Mouse (Mus musculus) T-helper 17 cell (primary cell): Measurements from ENCODE around the gene Galr2.
"Not testable (repeated sequence)": the region's sequence is repeated elsewhere in the genome, so short reads cannot be mapped to it uniquely, and the experiment has no call there.

Experiments used
- in situ Hi-C, 2 experiments: fragments of 300-600 bp; cut with MboI, MseI; formaldehyde crosslinking; loops; 1 replicate in 1 of 2; 2 replicates in 1 of 2; pipeline ENCODE4 v1.15.1; 2025; ENCODE audit warnings: high pct_unique_total_duplicates in 2 of 2

Gene Galr2

DNA sequence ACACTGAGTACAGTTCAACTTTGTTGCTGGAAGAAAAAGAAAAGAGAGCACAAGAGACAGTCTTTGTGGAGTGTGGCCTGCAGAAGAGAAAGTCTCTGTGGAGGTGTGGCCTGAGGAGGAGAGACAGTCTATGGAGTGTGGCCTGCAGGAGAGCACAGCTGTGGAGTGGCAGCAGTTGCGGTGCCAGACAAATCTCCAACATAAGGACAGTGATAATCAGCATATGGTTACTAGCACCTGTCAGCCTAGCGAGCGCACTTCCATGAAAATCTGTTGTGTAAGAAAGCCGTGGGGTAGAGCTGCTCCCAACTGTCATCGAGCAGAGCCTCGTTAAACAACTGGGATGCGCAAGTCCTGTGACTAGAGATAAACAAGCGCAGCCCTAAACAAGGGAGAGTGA, 11.2 kb upstream of the Galr2 start:
- in situ Hi-C loops, result no loop called here

DNA sequence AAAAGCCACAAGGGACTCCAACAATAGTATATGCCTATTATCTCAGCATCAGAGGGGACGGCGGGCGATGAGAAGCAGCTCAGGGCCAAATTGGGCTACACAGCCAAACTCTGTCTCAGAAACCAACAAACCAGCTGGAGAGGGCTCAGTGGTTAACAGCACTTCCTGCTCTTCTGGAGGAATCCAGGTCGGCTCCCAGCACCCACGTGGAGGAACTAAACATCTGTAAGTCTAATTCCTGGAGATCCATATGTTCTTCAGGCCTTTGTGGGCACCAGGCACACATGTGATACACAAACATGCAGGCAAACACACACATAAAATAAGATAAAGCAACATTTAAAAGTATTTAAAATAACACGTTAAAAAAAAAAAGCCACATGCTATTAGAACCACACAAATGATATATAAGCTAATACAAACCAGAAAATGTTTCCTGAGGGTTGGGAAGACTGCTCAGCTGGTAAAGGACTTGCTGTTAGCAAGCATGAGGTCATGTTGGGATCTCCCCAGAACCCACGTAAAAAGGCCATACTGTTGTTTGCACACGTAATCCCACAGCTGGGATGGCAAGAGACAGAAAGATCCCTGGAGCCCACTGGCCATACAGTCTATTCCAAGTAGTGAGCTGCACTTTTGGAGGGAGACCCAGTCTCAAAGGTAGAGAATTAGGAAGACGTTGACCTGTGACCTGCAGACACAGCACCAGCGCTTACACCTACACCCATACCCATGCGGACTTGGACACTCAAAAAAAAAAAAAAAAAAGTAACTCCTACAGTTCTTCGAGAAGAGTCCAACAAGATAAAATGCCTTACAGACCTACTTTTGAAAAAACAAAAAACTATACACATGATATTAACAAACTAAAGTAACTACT, 7.9 kb upstream of the Galr2 start:
- in situ Hi-C loops, result no loop called here

DNA sequence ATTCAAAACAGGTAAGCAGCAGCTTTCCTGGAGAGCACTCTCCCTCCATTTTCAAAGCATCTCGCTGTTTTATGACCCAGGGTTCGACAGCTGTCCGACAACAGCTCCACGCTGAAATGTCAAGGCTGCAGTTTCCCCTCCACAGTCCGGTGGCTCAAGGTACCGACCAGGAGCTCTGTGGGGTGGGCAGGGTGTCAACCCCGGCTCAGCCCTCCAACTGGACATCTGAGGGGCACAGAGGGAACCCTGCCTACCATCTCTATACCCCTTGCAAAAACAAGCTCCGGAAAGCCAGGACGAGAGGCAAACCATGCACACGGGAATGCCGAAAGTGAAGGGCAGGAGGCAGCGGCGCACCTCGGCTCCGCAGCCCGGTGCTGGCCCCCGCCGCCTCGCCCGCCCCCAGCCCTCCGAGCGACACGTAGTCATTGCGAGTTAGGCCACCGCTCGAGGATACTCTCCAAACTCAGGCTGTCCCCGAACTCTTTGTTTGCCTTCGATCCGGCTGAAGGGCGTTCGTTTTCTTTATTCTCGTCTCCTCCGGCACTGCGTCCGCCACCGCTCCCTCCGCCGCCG, 7.2 kb upstream of the Galr2 start:
- in situ Hi-C loops, result no loop called here

DNA sequence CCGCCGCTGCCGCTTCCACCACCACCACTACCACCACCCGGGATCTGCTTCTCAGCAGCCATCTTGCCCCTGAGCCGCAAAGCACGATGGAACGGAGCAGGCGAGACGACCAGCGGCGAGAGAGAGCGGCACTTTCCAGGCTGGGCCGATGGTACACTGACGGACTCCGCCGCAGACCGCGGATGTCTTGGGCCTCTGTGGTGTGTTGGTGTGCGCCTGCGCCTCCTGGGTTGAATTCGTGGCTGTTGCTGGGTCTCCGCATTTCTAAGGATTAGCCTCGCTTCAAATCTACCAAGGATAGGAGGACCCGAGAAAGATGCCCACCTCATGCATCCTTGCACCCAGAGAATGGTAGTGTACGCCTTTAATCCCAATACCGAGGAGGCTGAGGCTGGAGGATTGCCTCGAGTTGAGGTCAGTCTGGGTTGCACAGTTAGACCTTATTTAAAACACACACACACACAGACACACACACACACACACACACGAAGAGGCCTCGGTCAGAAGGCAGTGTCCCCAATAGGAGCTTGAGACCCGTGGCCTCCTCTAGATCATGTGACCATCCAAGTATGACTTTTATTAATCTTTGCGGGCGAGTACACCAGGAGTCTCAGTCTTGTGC, 6.6 kb upstream of the Galr2 start, which contains the start of gene Srp68:
Srp68 (minus strand) TSS at position 173 of the 622 bp plus-strand sequence.
- in situ Hi-C loops, result no loop called here

DNA sequence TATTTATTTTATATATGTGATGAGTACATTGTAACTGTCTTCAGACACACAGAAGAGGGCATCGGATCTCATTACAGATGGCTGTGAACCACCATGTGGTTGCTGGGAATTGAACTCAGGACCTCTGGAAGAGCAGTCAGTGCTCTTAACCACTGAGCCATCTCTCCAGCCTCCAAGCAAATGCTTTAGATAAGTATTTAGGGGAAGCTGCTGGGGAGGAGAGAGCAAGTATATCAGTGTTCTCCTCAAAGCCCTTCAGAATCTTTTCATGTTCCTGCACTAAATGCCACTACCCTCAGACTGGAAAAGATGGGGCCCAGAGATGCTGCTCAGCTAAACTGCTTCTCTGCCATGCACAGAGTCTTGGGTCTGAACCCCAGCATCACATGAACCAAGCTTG, 3.6 kb upstream of the Galr2 start:
- in situ Hi-C loops, result not testable (repeated sequence)

DNA sequence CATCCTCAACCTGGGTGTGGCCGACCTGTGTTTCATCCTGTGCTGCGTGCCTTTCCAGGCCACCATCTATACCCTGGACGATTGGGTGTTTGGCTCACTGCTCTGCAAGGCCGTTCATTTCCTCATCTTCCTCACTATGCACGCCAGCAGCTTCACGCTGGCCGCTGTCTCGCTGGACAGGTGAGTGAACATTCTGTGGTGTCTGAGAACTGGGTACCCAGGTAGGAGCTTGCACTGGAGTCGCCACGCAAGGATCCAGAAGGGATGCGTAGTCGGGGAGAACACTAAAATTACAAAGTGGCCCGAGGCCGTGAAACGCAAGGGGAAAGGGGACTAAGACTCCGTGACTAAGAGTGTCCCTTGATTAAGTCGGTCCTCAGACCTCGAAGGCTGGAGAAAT, 932 bp downstream of the Galr2 start:
- in situ Hi-C loops, result no loop called here

DNA sequence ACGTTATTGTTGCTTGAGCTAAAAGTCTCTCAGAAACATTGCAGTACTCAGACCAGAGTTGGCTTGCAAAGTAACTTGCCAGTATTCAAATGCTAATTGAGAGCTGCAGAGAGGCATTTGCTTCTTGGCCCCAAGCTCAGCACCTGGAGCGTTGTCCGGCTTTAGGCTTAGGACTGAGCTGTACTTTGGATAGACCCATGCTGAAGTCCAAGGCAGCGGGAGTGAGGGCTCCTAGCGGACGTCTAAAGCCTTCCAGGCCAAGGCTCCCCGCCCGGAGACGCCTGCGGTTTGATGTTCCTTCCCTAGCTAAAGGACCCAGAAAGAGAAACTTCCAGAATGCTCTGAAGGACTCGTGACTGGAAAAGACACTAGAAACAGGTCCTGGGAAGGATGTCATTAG, 1.4 kb downstream of the Galr2 start:
- in situ Hi-C loops, result no loop called here

DNA sequence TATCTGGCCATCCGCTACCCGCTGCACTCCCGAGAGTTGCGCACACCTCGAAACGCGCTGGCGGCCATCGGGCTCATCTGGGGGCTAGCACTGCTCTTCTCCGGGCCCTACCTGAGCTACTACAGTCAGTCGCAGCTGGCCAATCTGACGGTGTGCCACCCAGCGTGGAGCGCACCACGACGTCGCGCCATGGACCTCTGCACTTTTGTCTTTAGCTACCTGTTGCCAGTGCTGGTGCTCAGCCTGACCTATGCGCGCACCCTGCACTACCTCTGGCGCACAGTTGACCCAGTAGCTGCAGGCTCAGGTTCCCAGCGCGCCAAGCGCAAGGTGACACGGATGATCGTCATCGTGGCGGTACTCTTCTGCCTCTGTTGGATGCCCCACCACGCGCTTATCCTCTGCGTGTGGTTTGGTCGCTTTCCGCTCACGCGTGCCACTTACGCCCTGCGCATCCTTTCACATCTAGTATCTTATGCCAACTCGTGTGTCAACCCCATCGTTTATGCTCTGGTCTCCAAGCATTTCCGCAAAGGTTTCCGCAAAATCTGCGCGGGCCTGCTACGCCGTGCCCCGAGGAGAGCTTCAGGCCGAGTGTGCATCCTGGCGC, 2.3 kb downstream of the Galr2 start:
- in situ Hi-C loops, result no loop called here

DNA sequence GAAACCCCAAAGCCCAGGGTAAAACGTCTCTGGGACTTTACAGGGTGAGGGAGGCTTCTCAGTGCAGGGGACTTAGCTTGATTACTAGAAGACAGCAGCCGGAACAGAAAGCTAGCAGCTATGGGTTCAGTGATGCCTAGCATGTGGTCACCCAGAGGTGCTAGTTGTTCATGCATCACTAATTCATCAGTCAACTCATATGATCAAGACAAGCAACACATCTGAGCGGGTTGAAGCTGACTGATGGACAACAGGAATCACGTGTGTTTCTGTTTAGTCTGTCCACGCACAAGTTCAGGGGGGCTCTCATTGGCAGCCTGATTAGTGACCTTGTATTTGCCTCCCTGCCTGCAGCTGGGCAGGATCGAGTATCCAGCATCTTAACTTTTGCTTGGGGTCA, 3.2 kb downstream of the Galr2 start:
- in situ Hi-C loops, result no loop called here

DNA sequence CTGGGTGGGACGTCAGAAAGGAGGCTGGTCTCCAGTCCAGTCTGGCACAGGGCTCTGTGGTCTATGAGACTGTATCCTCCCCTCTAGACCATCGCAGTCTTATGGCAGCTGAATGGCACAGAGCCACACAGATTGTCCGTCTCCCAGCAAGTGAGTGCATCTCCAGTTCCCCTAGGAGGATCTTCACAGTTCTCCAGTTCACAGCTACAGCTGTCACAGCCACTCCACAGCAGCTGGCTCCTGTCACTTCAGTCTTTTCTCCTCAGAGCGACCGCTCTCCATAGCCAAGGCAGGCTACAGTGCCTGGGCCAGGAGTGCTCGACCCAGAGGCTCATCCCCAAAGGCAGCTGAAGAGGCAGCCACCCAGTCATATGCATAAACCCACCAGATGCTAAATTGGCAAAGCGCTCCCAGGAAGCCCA, 5.0 kb downstream of the Galr2 start:
- in situ Hi-C loops, result no loop called here

DNA sequence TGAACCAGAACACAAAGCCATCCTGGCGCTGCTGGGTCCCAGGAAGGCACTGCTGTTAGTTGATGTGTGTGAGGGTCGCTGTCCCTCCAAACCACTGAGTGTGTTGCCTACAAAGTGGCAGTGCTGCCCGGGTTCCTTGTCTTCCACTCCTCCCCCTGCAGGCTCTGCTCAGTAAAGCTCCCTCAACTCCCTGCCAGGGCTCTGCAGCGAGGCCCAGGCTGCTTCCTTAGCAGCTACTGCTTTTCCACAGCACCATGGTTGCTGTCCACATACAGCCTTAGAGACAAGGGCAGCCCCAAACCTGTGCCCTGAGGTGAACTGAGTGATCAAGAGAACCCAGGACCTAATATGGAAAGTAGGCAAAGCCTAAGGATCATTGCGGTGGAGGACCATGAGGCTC, 6.6 kb downstream of the Galr2 start:
- in situ Hi-C loops, result no loop called here

DNA sequence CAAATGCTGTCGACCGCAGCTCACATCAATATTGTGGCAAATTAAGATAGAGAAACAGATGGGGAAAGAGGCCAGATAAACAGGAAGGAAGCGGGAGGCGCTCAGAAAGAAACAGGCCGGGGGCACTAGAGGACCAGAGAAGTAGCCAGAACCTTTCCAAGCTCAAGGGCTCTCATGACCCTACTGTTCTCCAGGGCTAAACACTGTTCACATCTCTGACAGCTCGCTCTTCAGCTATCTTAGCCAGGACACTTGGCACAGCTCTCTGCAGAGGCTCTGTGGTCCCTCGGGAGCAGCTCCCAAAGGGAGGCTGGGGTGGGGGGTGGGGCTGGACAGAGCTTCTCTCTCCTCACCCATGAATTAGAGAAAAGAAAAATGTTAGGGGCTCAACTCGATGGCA, 9.8 kb downstream of the Galr2 start:
- in situ Hi-C loops, result no loop called here

DNA sequence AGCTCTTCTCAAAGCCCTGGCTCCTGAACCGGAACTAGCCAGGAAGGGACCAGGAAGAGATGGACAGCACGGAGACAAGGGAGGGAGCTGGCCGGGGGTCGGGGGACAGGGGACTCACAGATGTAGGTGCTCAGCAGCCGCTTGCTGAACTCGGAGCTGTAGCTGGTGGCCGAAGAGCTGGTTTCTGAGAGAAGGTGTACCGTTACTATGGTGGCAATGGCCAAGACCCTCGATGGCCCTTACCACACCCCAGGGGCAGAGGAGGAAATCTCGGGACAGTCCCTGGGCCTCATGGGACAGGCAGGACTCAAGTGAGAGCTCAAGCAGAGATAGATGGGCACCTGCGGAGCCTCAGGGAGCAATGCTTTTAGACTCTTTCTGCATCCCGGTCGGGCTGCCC, 11.7 kb downstream of the Galr2 start:
- in situ Hi-C loops, result no loop called here

DNA sequence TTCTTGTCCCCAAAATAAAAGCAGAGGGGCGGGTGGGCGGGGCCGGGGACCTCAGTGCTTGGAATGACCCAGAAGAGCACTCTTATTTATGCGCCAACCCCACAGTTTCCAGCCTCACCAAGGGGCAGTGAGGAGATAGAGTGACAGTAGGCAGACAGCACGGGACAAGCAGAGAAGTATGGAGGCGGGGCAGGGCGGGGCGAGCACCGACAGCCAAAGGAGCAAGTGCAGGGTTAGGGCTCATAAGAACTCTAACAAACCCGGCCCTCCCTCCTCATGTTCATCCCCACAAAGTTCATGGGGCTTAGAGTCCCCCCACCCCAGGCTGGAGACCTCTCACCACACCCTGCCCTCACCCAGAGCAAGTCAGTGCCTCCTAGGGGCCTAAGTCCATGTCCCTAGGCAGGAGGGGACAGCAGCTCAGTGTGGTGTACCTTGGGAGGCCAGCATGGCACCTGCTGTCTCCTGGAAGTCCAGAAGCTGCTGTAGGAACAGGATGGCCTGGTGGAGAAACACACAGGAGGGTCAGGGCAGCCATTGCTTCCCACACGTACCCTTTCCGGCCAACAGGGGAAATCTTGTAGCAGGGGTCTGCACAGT, 12.9 kb downstream of the Galr2 start:
- in situ Hi-C loops, result no loop called here

DNA sequence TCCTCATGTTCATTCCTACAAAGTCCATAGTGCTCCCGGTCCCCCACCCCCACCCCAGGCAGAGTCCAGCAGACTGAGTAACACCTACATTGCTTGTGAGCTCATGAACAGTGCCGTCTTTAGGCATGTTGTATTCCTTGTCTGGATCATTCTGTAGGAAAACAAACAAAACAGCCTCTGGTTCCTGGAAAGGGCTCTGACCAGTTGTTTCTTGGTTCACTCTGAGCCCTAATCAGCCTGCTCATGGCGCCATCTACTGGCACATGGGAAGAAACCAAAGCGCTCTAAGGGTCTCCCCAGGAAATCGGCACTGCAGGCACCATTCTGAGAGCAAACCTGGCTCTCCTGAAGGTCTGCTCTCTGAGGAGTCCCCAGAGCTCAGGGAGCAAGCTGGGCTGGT, 13.6 kb downstream of the Galr2 start:
- in situ Hi-C loops, result no loop called here

DNA sequence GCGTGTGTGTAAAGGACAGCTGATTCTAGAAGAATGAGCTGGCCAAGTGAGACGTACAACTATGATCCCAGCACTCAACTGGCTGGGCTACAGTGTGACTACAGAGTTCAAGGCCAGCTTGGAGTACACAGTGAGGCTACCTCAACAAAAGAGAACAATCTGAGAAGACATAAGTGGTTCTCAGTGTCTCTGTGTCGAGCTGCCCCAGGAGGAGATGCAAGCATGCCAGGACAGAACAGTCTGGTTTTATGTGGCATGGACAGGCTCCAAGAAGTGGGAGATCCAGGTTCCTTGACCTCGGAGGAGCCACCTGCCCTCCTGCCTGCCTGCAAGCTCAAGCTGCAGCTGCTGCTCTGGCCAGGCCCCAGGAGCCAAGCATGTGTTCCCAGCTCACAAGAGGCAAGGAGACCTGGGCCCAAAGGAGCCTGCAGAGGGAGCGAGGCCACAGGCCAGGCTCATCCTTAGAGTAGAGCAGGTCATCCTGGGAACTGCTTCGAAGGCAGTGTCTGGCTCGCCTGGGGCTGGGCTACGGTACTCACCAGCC, 15.5 kb downstream of the Galr2 start:
- in situ Hi-C loops, result loop anchor here (5.0 kb wide), 1 partner anchor 74 kb away; no protein-coding TSS in a partner anchor

DNA sequence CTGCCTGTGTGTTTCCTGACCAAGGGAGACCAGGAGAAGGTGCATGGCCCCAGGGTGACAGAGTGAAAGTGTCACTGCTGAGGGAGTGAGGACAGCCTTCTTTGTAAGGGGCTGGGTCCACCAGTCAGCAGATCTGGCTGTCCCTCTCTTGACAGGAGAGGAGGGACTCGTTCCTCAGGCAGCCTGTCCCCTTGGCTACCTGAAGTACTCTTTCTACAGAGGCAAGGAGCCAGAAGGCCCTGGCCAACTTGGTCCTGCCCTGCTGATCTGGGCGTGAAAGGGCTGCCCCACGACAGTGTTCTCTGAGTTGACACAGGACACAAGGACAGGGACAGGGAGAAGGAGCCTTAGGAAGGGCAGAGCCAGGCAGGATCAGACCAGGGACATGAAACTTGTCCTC, 16.3 kb downstream of the Galr2 start:
- in situ Hi-C loops, result loop anchor here (5.0 kb wide), 1 partner anchor 75 kb away; no protein-coding TSS in a partner anchor

DNA sequence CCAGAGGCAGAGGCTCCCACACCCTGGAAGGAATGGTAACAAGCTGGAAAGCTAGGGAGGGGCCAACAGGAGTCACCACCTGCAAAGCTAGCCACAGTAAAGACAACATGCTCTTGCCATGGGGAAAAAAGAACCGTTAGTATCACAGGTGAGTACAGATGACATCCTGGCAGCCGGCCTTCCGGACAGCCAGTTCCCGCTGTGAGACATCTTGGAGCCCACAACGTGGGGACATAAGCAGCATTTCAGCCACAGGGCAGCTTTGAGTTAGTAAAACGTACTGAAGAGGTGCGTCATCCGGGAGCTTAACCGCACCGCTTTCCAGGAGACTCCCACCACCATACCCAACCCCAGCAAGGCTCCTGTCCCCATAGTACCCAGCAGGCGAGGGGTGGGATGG, 17.5 kb downstream of the Galr2 start:
- in situ Hi-C loops, result loop anchor here (5.0 kb wide), 1 partner anchor 76 kb away; no protein-coding TSS in a partner anchor

DNA sequence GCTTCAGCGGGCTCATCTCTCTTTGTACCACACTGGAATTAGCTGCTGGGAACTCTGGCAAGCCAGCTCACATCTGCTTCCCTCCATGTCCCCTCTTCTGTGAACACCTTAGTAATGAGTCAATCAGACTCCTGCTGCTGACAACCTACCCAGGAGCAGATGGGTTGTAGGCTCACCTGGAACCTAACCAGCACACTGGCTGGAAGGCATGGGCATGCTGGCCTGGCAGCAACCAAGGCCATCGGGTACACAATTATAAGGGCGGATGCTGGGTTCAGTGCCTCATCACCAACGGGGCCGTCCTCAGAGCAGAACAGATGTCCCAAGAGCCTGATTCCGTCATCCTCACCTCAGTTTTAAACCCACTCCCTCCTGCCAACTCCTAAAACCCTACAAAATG, 17.9 kb downstream of the Galr2 start:
- in situ Hi-C loops, result loop anchor here (5.0 kb wide), 1 partner anchor 76 kb away; no protein-coding TSS in a partner anchor

DNA sequence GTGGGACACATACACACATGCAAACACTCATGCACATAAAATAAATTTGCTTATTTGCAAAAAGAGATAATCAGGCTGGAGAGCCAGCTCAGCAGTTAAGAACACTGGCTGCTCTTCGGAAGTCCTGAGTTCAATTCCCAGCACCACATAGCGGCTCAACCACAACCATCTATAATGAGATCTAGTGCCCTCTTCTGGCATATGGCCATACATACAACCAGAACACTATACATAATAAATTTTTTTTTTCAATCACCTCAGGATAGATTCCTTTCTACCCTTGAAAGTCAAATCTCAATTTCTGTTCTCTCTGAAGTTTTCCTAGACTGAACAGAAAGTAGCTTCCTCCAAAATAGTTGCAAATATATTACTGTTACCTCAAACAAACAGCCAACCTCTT, 24.7 kb downstream of the Galr2 start:
- in situ Hi-C loops, result no loop called here
